Mouse (Mus musculus): ENCODE measurements at regions not wholly inside any gene's neighbourhood (a gene's known extent, or its start where the extent isn't known, plus 50 kb on each side); places are given as distances from the start of the nearest gene placed in this dataset.
"Not testable (repeated sequence)": the region's sequence is repeated elsewhere in the genome, so short reads cannot be mapped to it uniquely, and the experiment has no call there.

GRCm38 (mm10) chr6:37750271-37750670, 120.3 kb upstream of the Trim24 start:
- no peak for DNase-seq

- DNase-seq: no peak
Observed at GRCm38 (mm10) chr6:37751701-37752100, 118.9 kb upstream of the Trim24 start.

GRCm38 (mm10) chr6:37761003-37761402, 109.6 kb upstream of the Trim24 start:
- not testable (repeated sequence) for DNase-seq

GRCm38 (mm10) chr6:37763036-37763435, 107.6 kb upstream of the Trim24 start:
- DNase-seq: no peak

GRCm38 (mm10) chr6:37767690-37768089, 102.9 kb upstream of the Trim24 start:
- no peak for DNase-seq

GRCm38 (mm10) chr6:37773294-37773693, 97.3 kb upstream of the Trim24 start:
- no peak for DNase-seq

- no peak for DNase-seq
Observed at GRCm38 (mm10) chr6:37775151-37775550, 95.5 kb upstream of the Trim24 start.

- DNase-seq: no peak
Observed at GRCm38 (mm10) chr6:37779893-37780292, 90.7 kb upstream of the Trim24 start.

- no peak for DNase-seq
Observed at GRCm38 (mm10) chr6:37781894-37782293, 88.7 kb upstream of the Trim24 start.

GRCm38 (mm10) chr6:37785280-37785679, 85.3 kb upstream of the Trim24 start:
- not testable (repeated sequence) for DNase-seq

GRCm38 (mm10) chr6:37785741-37786140, 84.9 kb upstream of the Trim24 start:
- DNase-seq: no peak

- DNase-seq: not testable (repeated sequence)
Observed at GRCm38 (mm10) chr6:37787858-37788257, 82.8 kb upstream of the Trim24 start.

- DNase-seq: no peak
Observed at GRCm38 (mm10) chr6:37790878-37791277, 79.7 kb upstream of the Trim24 start.

- no peak for DNase-seq
Observed at GRCm38 (mm10) chr6:37794211-37794610, 76.4 kb upstream of the Trim24 start.

- DNase-seq: no peak
Observed at GRCm38 (mm10) chr6:37795001-37795400, 75.6 kb upstream of the Trim24 start.

- no peak for DNase-seq
Observed at GRCm38 (mm10) chr6:37803231-37803630, 67.4 kb upstream of the Trim24 start.

GRCm38 (mm10) chr6:37805896-37806295, 64.7 kb upstream of the Trim24 start:
- not testable (repeated sequence) for DNase-seq

- DNase-seq: not testable (repeated sequence)
Observed at GRCm38 (mm10) chr6:37806529-37807191, 64.0 kb upstream of the Trim24 start.

- peak; percentile 5 to 14 for DNase-seq
Observed at GRCm38 (mm10) chr6:37815218-37815617, 55.4 kb upstream of the Trim24 start.
